Mouse (Mus musculus) lung, adult 2 months (tissue): Measurements from ENCODE around the gene Necap1. TPM values are rescaled to one million over a fixed set of nuclear protein-coding genes. Genes with fewer than 3 reads are reported as not detected.

ENCODE experiments used
- DNase-seq: peaks from one replicate; pipeline ENCODE4 v3.0.0; 2022
- H3K4me1 ChIP-seq: fragments of 200-500 bp; 2 replicates; pipeline ENCODE4 v1.6.1; 2011; ENCODE audit warnings: low read length; ENCODE audit not compliant: control insufficient read depth, insufficient read depth
- H3K4me3 ChIP-seq: fragments of 200-500 bp; replicated peaks from 2 replicates; pipeline ENCODE3; 2011; ENCODE audit warnings: low read depth, mild to moderate bottlenecking, control low read depth, low read length; ENCODE audit errors: extremely low read depth
- CTCF ChIP-seq: fragments of 200-500 bp; IDR thresholded peaks from 2 replicates; pipeline ENCODE4 v1.5.1; 2011; ENCODE audit warnings: mild to moderate bottlenecking, low read length, control low read depth; ENCODE audit not compliant: insufficient read depth
- POLR2A ChIP-seq: fragments of 200-500 bp; IDR thresholded peaks from 2 replicates; pipeline ENCODE4 v1.6.1; 2011; ENCODE audit warnings: low read depth, mild to moderate bottlenecking, control low read depth, low read length, borderline replicate concordance; ENCODE audit errors: extremely low read depth
- WGBS: fragments of 180-500 bp; shearing (Covaris S2); methylation state at CpG from one replicate; pipeline ENCODE4 v1.1.7; 2018; 5-methylcytosine and 5-hydroxymethylcytosine counted together
- polyA plus RNA-seq: library from polyadenylated mRNA; depleted of rRNA; stranded (reverse); fragments of >200 nt; gene quantifications from 2 replicates; pipeline ENCODE4 v1.2.3, GENCODE M21; 2012

The Necap1 gene
- polyA plus RNA-seq, 1 experiment, result 16.7 TPM

- DNase-seq, result no peak
- no peaks in the 10 kb centered on the region for H3K4me1 ChIP-seq
- TF ChIP-seq CTCF (no peak), POLR2A (no peak)
- H3K4me3 ChIP-seq, result no peak overlapping the region
- WGBS, result 57% methylated on average over 2 of the region's 2 CpGs
Observed at GRCm38 (mm10) chr6:122852696-122853095, 21.6 kb upstream of the Necap1 start.

- no peak for DNase-seq
- 70% methylated on average over 12 of the region's 12 CpGs for WGBS
- Histone ChIP-seq H3K4me3 (no peak overlapping the region), H3K4me1 (no peaks in the 10 kb centered on the region)
- no peak for TF ChIP-seq CTCF
- no peak for TF ChIP-seq POLR2A
Observed at GRCm38 (mm10) chr6:122854552-122854951, 19.7 kb upstream of the Necap1 start.

- DNase-seq, result no peak
- Histone ChIP-seq H3K4me3 (no peak within 1 kb of the TSS), H3K4me1 (no peaks in the 10 kb centered on the region)
- WGBS, result 23% methylated on average over 7 of the region's 7 CpGs
- TF ChIP-seq CTCF (no peak), POLR2A (no peak)
Observed at GRCm38 (mm10) chr6:122855955-122856354, 18.3 kb upstream of the Necap1 start, which contains the start of gene C3ar1. TSS of gene C3ar1 (minus strand) at chr6:122856161.

- no peak for DNase-seq
- TF ChIP-seq POLR2A (no peak), CTCF (no peak)
- Histone ChIP-seq H3K4me3 (no peak overlapping the region), H3K4me1 (no peaks in the 10 kb centered on the region)
- WGBS, result 70% methylated on average over 6 of the region's 6 CpGs
Observed at GRCm38 (mm10) chr6:122862434-122862833, 11.8 kb upstream of the Necap1 start.

GRCm38 (mm10) chr6:122862871-122863270 is 11.4 kb upstream of the Necap1 start:
- Histone ChIP-seq H3K4me1 (no peaks in the 10 kb centered on the region), H3K4me3 (no peak overlapping the region)
- no peak for TF ChIP-seq POLR2A
- no peak for TF ChIP-seq CTCF
- DNase-seq, result no peak
- 79% methylated on average over 1 of the region's 1 CpGs for WGBS

- 45% methylated on average over 4 of the region's 4 CpGs for WGBS
- TF ChIP-seq CTCF (peak; percentile 15; the same call in 1 of the 2 replicates), POLR2A (no peak)
- H3K4me1 ChIP-seq, result no peaks in the 10 kb centered on the region
- no peak overlapping the region for H3K4me3 ChIP-seq
- no peak for DNase-seq
Observed at GRCm38 (mm10) chr6:122867914-122868313, 6.4 kb upstream of the Necap1 start.

GRCm38 (mm10) chr6:122869846-122870245 is 4.4 kb upstream of the Necap1 start:
- DNase-seq, result no peak
- Histone ChIP-seq H3K4me3 (no peak overlapping the region), H3K4me1 (no peaks in the 10 kb centered on the region)
- 73% methylated on average over 11 of the region's 11 CpGs for WGBS
- TF ChIP-seq POLR2A, result no peak
- no peak for TF ChIP-seq CTCF

- DNase-seq, result no peak
- Histone ChIP-seq H3K4me3 (no peak overlapping the region), H3K4me1 (peaks cover 8% of the 10 kb centered on the region)
- no peak for TF ChIP-seq CTCF
- TF ChIP-seq POLR2A, result no peak
- WGBS, result 84% methylated on average over 5 of the region's 5 CpGs
Observed at GRCm38 (mm10) chr6:122872800-122873199, 1.5 kb upstream of the Necap1 start.

- Histone ChIP-seq H3K4me3 (peak overlapping the region; percentile 99), H3K4me1 (peaks cover 11% of the 10 kb centered on the region)
- no peak for DNase-seq
- TF ChIP-seq CTCF (no peak), POLR2A (no peak)
- WGBS, result under 1% methylated on average over 31 of the region's 31 CpGs
Observed at GRCm38 (mm10) chr6:122874720-122875389, 581 bp downstream of the Necap1 start.

- H3K4me3 ChIP-seq, result no peak overlapping the region
- 72% methylated on average over 7 of the region's 7 CpGs for WGBS
- no peak for DNase-seq
- H3K4me1 ChIP-seq, result peaks cover 11% of the 10 kb centered on the region
- no peak for TF ChIP-seq POLR2A
- TF ChIP-seq CTCF, result no peak
Observed at GRCm38 (mm10) chr6:122879141-122879735, 5.0 kb downstream of the Necap1 start.

GRCm38 (mm10) chr6:122879781-122880505 is 5.7 kb downstream of the Necap1 start:
- no peak for TF ChIP-seq POLR2A
- DNase-seq, result no peak
- Histone ChIP-seq H3K4me3 (no peak overlapping the region), H3K4me1 (peaks cover 11% of the 10 kb centered on the region)
- WGBS, result 73% methylated on average over 7 of the region's 7 CpGs
